Mouse (Mus musculus) myocyte (in vitro differentiated cells): ENCODE measurements at regions not wholly inside any gene's neighbourhood (a gene's known extent, or its start where the extent isn't known, plus 50 kb on each side); places are given as distances from the start of the nearest gene placed in this dataset.

ENCODE experiments used
- H3K27me3 ChIP-seq: one replicate; pipeline ENCODE4 v1.6.1; 2011; ENCODE audit not compliant: control insufficient read depth, insufficient read depth, insufficient read length
- H3K36me3 ChIP-seq: one replicate; pipeline ENCODE4 v1.6.1; 2011; ENCODE audit not compliant: control insufficient read depth, insufficient read depth
- H3K4me2 ChIP-seq: one replicate; pipeline ENCODE4 v1.6.1; 2011; ENCODE audit warnings: low read depth, control low read depth
- H3K4me3 ChIP-seq: one replicate; pipeline ENCODE4 v1.5.1; 2011; ENCODE audit warnings: mild to moderate bottlenecking, control low read depth, moderate library complexity
- H3K79me2 ChIP-seq: one replicate; pipeline ENCODE4 v1.6.1; 2011; ENCODE audit not compliant: control insufficient read depth, insufficient read depth
- H3ac ChIP-seq: one replicate; pipeline ENCODE4 v1.6.1; 2011; ENCODE audit not compliant: control insufficient read depth, insufficient read length
- CEBPB ChIP-seq: IDR thresholded peaks from 2 replicates; pipeline ENCODE4 v1.6.1; 2011; ENCODE audit warnings: mild to moderate bottlenecking, moderate library complexity; ENCODE audit not compliant: poor library complexity, insufficient read depth, severe bottlenecking
- E2F4 ChIP-seq: IDR thresholded peaks from one replicate; pipeline ENCODE4 v1.6.1; 2011; ENCODE audit warnings: mild to moderate bottlenecking, control low read depth, moderate library complexity; ENCODE audit not compliant: insufficient read depth
- MAX ChIP-seq: IDR thresholded peaks from one replicate; pipeline ENCODE4 v1.6.1; 2011; ENCODE audit warnings: low read depth, mild to moderate bottlenecking, control low read depth
- MYOD1 ChIP-seq, 3 experiments: IDR thresholded peaks; one replicate each; pipeline ENCODE4 v1.6.1; 2011; ENCODE audit warnings: control low read depth in 2 of 3, low read depth in 2 of 3, mild to moderate bottlenecking in 2 of 3, moderate library complexity in 1 of 3; ENCODE audit not compliant: insufficient read length in 2 of 3, control insufficient read depth in 1 of 3
- MYOG ChIP-seq, 3 experiments: IDR thresholded peaks; one replicate each; pipeline ENCODE4 v1.6.1; 2011; ENCODE audit warnings: control low read depth in 2 of 3, low read depth in 2 of 3, mild to moderate bottlenecking in 2 of 3; ENCODE audit not compliant: insufficient read length in 2 of 3, control insufficient read depth in 1 of 3, insufficient read depth in 1 of 3
- POLR2A ChIP-seq: IDR thresholded peaks from one replicate; pipeline ENCODE4 v1.6.1; 2011; ENCODE audit warnings: low read depth, mild to moderate bottlenecking, control low read depth, moderate library complexity; ENCODE audit not compliant: insufficient read length
- POLR2AphosphoS2 ChIP-seq: IDR thresholded peaks from one replicate; pipeline ENCODE4 v1.6.1; 2011; ENCODE audit warnings: low read depth, control low read depth; ENCODE audit not compliant: insufficient read length
- REST ChIP-seq: IDR thresholded peaks from one replicate; pipeline ENCODE4 v1.6.1; 2011; ENCODE audit warnings: mild to moderate bottlenecking, control low read depth, moderate library complexity; ENCODE audit not compliant: insufficient read depth, insufficient read length
- SRF ChIP-seq: IDR thresholded peaks from one replicate; pipeline ENCODE4 v1.6.1; 2011; ENCODE audit warnings: low read depth; ENCODE audit not compliant: control insufficient read depth, insufficient read length
- TCF12 ChIP-seq: IDR thresholded peaks from one replicate; pipeline ENCODE4 v1.6.1; 2011; ENCODE audit warnings: mild to moderate bottlenecking, control low read depth; ENCODE audit not compliant: poor library complexity, insufficient read depth, severe bottlenecking
- TCF3 ChIP-seq: IDR thresholded peaks from one replicate; pipeline ENCODE4 v1.6.1; 2011; ENCODE audit warnings: low read depth, control low read depth; ENCODE audit not compliant: insufficient read length
- USF1 ChIP-seq: IDR thresholded peaks from one replicate; pipeline ENCODE4 v1.6.1; 2011; ENCODE audit warnings: low read depth, mild to moderate bottlenecking, control low read depth, moderate library complexity

DNA sequence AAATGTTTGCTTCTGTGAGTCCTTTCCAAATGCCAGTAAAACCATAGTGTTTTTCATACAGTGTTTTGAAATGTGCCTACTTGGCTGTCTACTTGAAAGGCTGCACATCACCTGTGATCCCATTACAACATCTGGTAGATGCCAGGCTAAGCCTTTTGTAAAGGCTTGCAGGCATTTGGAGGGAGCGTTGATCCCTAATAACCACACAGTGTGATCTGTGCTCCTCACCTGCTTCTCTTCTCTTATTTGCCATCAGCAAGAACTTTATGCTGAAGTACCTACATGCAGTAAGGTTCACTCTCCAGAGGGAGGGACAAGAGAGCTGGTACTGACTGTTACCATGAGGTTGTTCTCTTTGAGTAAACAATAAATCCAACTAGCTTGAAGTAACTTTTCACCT, 1553.7 kb upstream of the Slc10a2 start:
- no peak overlapping the region for H3ac ChIP-seq
- H3K36me3 ChIP-seq: no peaks in the 10 kb centered on the region
- no peaks in the 10 kb centered on the region for H3K27me3 ChIP-seq
- no peak overlapping the region for H3K4me3 ChIP-seq
- no peaks in the 10 kb centered on the region for H3K79me2 ChIP-seq
- no peak overlapping the region for H3K4me2 ChIP-seq
- no peak for TF ChIP-seq CEBPB
- no peak for TF ChIP-seq POLR2A
- TF ChIP-seq E2F4: no peak
- no peak for TF ChIP-seq MYOG (IDR thresholded peaks at IDR 0.05; ENCODE audit: control insufficient read depth in 1 of 3, insufficient read depth in 1 of 3, insufficient read length in 2 of 3, low read depth in 2 of 3)
- no peak for TF ChIP-seq MAX
- no peak for TF ChIP-seq USF1
- no peak for TF ChIP-seq TCF3
- TF ChIP-seq SRF: no peak
- TF ChIP-seq MYOD1 (IDR thresholded peaks at IDR 0.05; ENCODE audit: control insufficient read depth in 1 of 3, insufficient read length in 2 of 3, low read depth in 2 of 3): no peak
- no peak for TF ChIP-seq TCF12
- no peak for TF ChIP-seq REST
- TF ChIP-seq POLR2AphosphoS2: no peak

GRCm38 (mm10) chr8:6657451-6657990, 1552.4 kb upstream of the Slc10a2 start:
- TF ChIP-seq MYOD1 (IDR thresholded peaks at IDR 0.05; ENCODE audit: control insufficient read depth in 1 of 3, insufficient read length in 2 of 3, low read depth in 2 of 3) (no peak), POLR2AphosphoS2 (no peak), E2F4 (no peak), REST (no peak), POLR2A (no peak), MYOG (IDR thresholded peaks at IDR 0.05; ENCODE audit: control insufficient read depth in 1 of 3, insufficient read depth in 1 of 3, insufficient read length in 2 of 3, low read depth in 2 of 3) (no peak), USF1 (no peak), CEBPB (no peak), TCF12 (no peak), MAX (no peak), SRF (no peak), TCF3 (no peak)
- no peak overlapping the region for H3K4me3 ChIP-seq
- H3K27me3 ChIP-seq: no peaks in the 10 kb centered on the region
- no peak overlapping the region for H3ac ChIP-seq
- no peaks in the 10 kb centered on the region for H3K36me3 ChIP-seq
- H3K4me2 ChIP-seq: no peak overlapping the region
- no peaks in the 10 kb centered on the region for H3K79me2 ChIP-seq

DNA sequence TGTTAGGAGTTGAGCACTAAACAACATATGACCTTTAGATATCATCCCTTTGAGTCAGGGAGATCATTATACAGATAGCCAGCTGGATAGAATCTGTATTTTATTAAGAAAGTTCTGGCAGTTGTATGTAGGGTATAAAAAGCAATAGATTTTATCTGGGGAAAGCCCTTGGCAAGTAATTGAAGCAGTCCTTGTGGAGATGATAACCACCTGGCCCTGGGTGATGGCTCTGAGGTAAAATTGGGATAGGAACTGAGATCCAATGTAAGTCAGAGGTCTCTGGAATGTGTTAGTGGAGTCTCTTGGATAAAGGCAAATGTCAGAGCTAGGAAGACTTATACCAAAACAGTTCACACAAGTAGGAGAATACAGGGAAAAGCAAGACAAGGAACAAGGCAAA, 1547.0 kb upstream of the Slc10a2 start:
- Histone ChIP-seq H3K4me2 (no peak overlapping the region), H3K27me3 (no peaks in the 10 kb centered on the region), H3K36me3 (no peaks in the 10 kb centered on the region), H3ac (no peak overlapping the region), H3K79me2 (no peaks in the 10 kb centered on the region), H3K4me3 (no peak overlapping the region)
- TF ChIP-seq E2F4 (no peak), POLR2AphosphoS2 (no peak), TCF3 (no peak), MYOG (IDR thresholded peaks at IDR 0.05; ENCODE audit: control insufficient read depth in 1 of 3, insufficient read depth in 1 of 3, insufficient read length in 2 of 3, low read depth in 2 of 3) (no peak), TCF12 (no peak)

DNA sequence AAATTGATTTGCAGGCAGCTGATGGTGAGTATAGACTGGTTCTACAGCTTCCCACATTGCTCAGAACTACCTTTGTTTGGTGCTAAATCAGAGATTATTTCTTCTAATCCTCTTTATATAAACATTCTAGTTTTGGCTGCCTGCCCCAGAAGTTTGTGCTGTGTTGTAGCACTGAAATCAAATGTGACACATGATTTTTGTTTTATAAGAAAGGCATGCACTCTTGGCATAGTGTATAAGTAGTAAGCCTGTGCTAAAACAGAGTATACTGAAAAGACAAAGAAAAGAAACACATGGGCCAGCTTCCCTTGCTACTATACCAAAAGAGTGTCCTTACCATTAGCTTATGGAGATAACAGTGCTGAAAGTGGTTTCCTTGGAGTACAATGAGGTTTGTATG, 1542.9 kb upstream of the Slc10a2 start:
- no peak for TF ChIP-seq TCF12
- no peak for TF ChIP-seq REST
- no peak for TF ChIP-seq TCF3
- no peak for TF ChIP-seq E2F4
- no peak for TF ChIP-seq MAX
- Histone ChIP-seq H3K4me2 (no peak overlapping the region), H3K79me2 (no peaks in the 10 kb centered on the region)

GRCm38 (mm10) chr8:6645287-6645957, 1540.3 kb upstream of the Slc10a2 start:
- Histone ChIP-seq H3K27me3 (no peaks in the 10 kb centered on the region), H3K36me3 (no peaks in the 10 kb centered on the region), H3K4me3 (no peak overlapping the region), H3K4me2 (no peak overlapping the region), H3K79me2 (no peaks in the 10 kb centered on the region), H3ac (no peak overlapping the region)
- TF ChIP-seq MYOD1 (IDR thresholded peaks at IDR 0.05; ENCODE audit: control insufficient read depth in 1 of 3, insufficient read length in 2 of 3, low read depth in 2 of 3) (no peak), POLR2AphosphoS2 (no peak), MAX (no peak), REST (no peak), E2F4 (no peak), POLR2A (no peak), MYOG (IDR thresholded peaks at IDR 0.05; ENCODE audit: control insufficient read depth in 1 of 3, insufficient read depth in 1 of 3, insufficient read length in 2 of 3, low read depth in 2 of 3) (no peak), SRF (no peak), USF1 (no peak), TCF3 (no peak), TCF12 (no peak), CEBPB (no peak)

More for the DNA sequence above, 1542.9 kb upstream of the Slc10a2 start:
- Histone ChIP-seq H3K4me3 (no peak overlapping the region), H3K36me3 (no peaks in the 10 kb centered on the region), H3K27me3 (no peaks in the 10 kb centered on the region), H3ac (no peak overlapping the region)
